Mouse (Mus musculus): ENCODE data around the gene Golga3.

- TF ChIP-seq CTCF (IDR thresholded peaks at IDR 0.05; ENCODE audit: borderline replicate concordance, control insufficient read depth, extremely low read depth, insufficient read depth, low read length, poor library complexity) (no peak), POLR2A (IDR thresholded peaks at IDR 0.05; ENCODE audit: control insufficient read depth, extremely low read depth, insufficient read depth, low read length, poor library complexity) (no peak)
Measured at GRCm38 (mm10) chr5:110244091-110244490, 67.6 kb downstream of the Golga3 start.

All from thymus, adult 2 months (tissue).